8 mouse cellular contexts compared by ENCODE assay signal in genomic region chr10:19362861-19363260, GRCm38 (mm10). TPM values are rescaled to one million over a fixed set of nuclear protein-coding genes. Genes with fewer than 3 reads are reported as not detected.
DNase-seq lines count a peak whose midpoint lies in the region; ATAC-seq and TF ChIP-seq lines count a peak whose summit lies in the region.
"Had no signal": no experiment of that assay in that cellular context is flagged by ENCODE, and none has a peak within 500 bp of the region (broad histone marks: within the 10 kb centered on the region; RNA-seq: fewer than 3 reads in every experiment).

No protein-coding gene starts in this region.

- H3K4me2 ChIP-seq in lung, embryonic 16.5 days (ENCODE audit: low read depth, low read length): peak overlapping the region; percentile 26
- peak overlapping the region; percentile 34 for H3K4me2 ChIP-seq in forebrain, embryonic 14.5 days (ENCODE audit: low read length)
- peak overlapping the region; percentile 54 for H3K4me2 ChIP-seq in intestine, postnatal 0 days (replicated peaks; ENCODE audit: low read depth)
- peak overlapping the region; percentile 18; the same call in 1 of the 2 replicates for H3K4me2 ChIP-seq in neural tube, embryonic 14.5 days (ENCODE audit: low read depth, low read length)

- H3K9ac ChIP-seq in lung, embryonic 16.5 days (ENCODE audit: low read length): no peak overlapping the region
- H3K9ac ChIP-seq in forebrain, embryonic 14.5 days (ENCODE audit: low read length): no peak overlapping the region
- no peak overlapping the region for H3K9ac ChIP-seq in intestine, postnatal 0 days (ENCODE audit: low read depth, low read length)
- no peak overlapping the region for H3K9ac ChIP-seq in neural tube, embryonic 14.5 days (replicated peaks; ENCODE audit: low read depth, low read length)

- no peaks in the 10 kb centered on the region for H3K36me3 ChIP-seq in lung, embryonic 16.5 days (ENCODE audit: control insufficient read depth, insufficient read depth, low read length)
- H3K36me3 ChIP-seq in forebrain, embryonic 14.5 days (ENCODE audit: control insufficient read depth, insufficient read depth, low read length): no peaks in the 10 kb centered on the region
- no peaks in the 10 kb centered on the region for H3K36me3 ChIP-seq in intestine, postnatal 0 days (ENCODE audit: control insufficient read depth, insufficient read depth)
- no peaks in the 10 kb centered on the region for H3K36me3 ChIP-seq in neural tube, embryonic 14.5 days (ENCODE audit: control insufficient read depth, insufficient read depth, low read length)

- no peak for ATAC-seq in lung, embryonic 16.5 days (ENCODE audit: low read depth)
- ATAC-seq in forebrain, embryonic 14.5 days: no peak
- no peak for ATAC-seq in intestine, postnatal 0 days
- no peak for ATAC-seq in neural tube, embryonic 14.5 days (ENCODE audit: low read depth)
- ATAC-seq: Patski had no signal

- no peaks in the 10 kb centered on the region for H3K9me3 ChIP-seq in lung, embryonic 16.5 days (ENCODE audit: control insufficient read depth, low read length)
- no peaks in the 10 kb centered on the region for H3K9me3 ChIP-seq in forebrain, embryonic 14.5 days (replicated peaks; ENCODE audit: control insufficient read depth, low read length)
- H3K9me3 ChIP-seq in intestine, postnatal 0 days (ENCODE audit: control insufficient read depth): no peaks in the 10 kb centered on the region
- H3K9me3 ChIP-seq in neural tube, embryonic 14.5 days (ENCODE audit: control insufficient read depth, low read length): no peaks in the 10 kb centered on the region

- no peak overlapping the region for H3K27ac ChIP-seq in lung, embryonic 16.5 days (ENCODE audit: low read length)
- H3K27ac ChIP-seq in forebrain, embryonic 14.5 days (ENCODE audit: low read depth, low read length): no peak overlapping the region
- H3K27ac ChIP-seq in intestine, postnatal 0 days (ENCODE audit: low read depth, low read length): no peak overlapping the region
- no peak overlapping the region for H3K27ac ChIP-seq in neural tube, embryonic 14.5 days (ENCODE audit: low read depth, low read length)

- H3K27me3 ChIP-seq in lung, embryonic 16.5 days (ENCODE audit: control insufficient read depth, insufficient read depth, low read depth, low read length): peaks cover 68% of the 10 kb centered on the region
- peaks cover 77% of the 10 kb centered on the region for H3K27me3 ChIP-seq in forebrain, embryonic 14.5 days (replicated peaks; ENCODE audit: control insufficient read depth, insufficient read depth, low read length)
- peaks cover 70% of the 10 kb centered on the region for H3K27me3 ChIP-seq in intestine, postnatal 0 days (replicated peaks; ENCODE audit: control insufficient read depth, insufficient read depth, low read length)
- peaks cover 78% of the 10 kb centered on the region for H3K27me3 ChIP-seq in neural tube, embryonic 14.5 days (ENCODE audit: control insufficient read depth, insufficient read depth, low read length)
- H3K27me3 ChIP-seq: Patski had no signal

- TF ChIP-seq CTCF in intestine, postnatal 0 days (IDR thresholded peaks at IDR 0.05; ENCODE audit: low read depth): no peak

- no peaks in the 10 kb centered on the region; the same call in 1 of the 2 replicates for H3K4me1 ChIP-seq in lung, embryonic 16.5 days (replicated peaks; ENCODE audit: control insufficient read depth, insufficient read depth, low read length)
- H3K4me1 ChIP-seq in forebrain, embryonic 14.5 days (ENCODE audit: control insufficient read depth, insufficient read depth, low read length): peaks cover 4% of the 10 kb centered on the region; the same call in 1 of the 2 replicates
- H3K4me1 ChIP-seq in intestine, postnatal 0 days (replicated peaks; ENCODE audit: control insufficient read depth, insufficient read depth, low read length): no peaks in the 10 kb centered on the region
- no peaks in the 10 kb centered on the region for H3K4me1 ChIP-seq in neural tube, embryonic 14.5 days (ENCODE audit: control insufficient read depth, insufficient read depth, low read length)

- no peak for DNase-seq in lung, postnatal 14 days
- DNase-seq in forebrain, embryonic 14.5 days (ENCODE audit: low spot score): no peak
- no peak for DNase-seq in layer of hippocampus, adult 8-10 months (ENCODE audit: low spot score in 2 of 2)
- no peak for DNase-seq in ovary, adult 18-20 months (ENCODE audit: low spot score)

- H3K4me3 ChIP-seq in lung, embryonic 16.5 days (ENCODE audit: low read length): peak overlapping the region; percentile 18
- peak overlapping the region; percentile 10; the same call in 1 of the 2 replicates for H3K4me3 ChIP-seq in forebrain, embryonic 14.5 days (ENCODE audit: low read depth, low read length)
- peak overlapping the region; percentile 31 for H3K4me3 ChIP-seq in intestine, postnatal 0 days (ENCODE audit: low read depth, low read length)
- no peak overlapping the region for H3K4me3 ChIP-seq in neural tube, embryonic 14.5 days (ENCODE audit: low read depth, low read length)

- 2% methylated on average over 17 of the region's 17 CpGs for WGBS in lung, embryonic 16.5 days
- WGBS in forebrain, embryonic 14.5 days: 1% methylated on average over 17 of the region's 17 CpGs
- 2% methylated on average over 17 of the region's 17 CpGs for WGBS in intestine, postnatal 0 days
- 1% methylated on average over 17 of the region's 17 CpGs for WGBS in neural tube, embryonic 14.5 days

RNA-seq across cellular contexts. Expression of gene Olig3, which starts 6.5 kb away (rescaled TPM):
- polyA plus RNA-seq in lung, embryonic 16.5 days (2015; fragmentation: Nextera tagmentation; extraction: Ambion mirVana): not detected in 2 replicates
- polyA plus RNA-seq in forebrain, embryonic 14.5 days (2014; fragmentation: Nextera tagmentation; extraction: Ambion mirVana): 1.7 and 1.8 TPM in 2 replicates
- not detected in 2 replicates for polyA plus RNA-seq in intestine, postnatal 0 days (2015; fragmentation: Nextera tagmentation; extraction: Ambion mirVana)
- 15.8 and 15.9 TPM in 2 replicates for polyA plus RNA-seq in neural tube, embryonic 14.5 days (2014; fragmentation: Nextera tagmentation; extraction: Ambion mirVana)
- total RNA-seq in layer of hippocampus, adult 8-10 months (2022): not detected
